Mouse (Mus musculus) c-Kit-positive CD71-positive TER-119-negative erythroid progenitor cells, embryonic 14.5 days (primary cell): ENCODE measurements around the gene 1700028J19Rik.

Source experiments
- DNase-seq: peaks from one replicate; pipeline ENCODE4 v3.0.0-alpha.2; 2013; ENCODE audit warnings: low read depth

Gene 1700028J19Rik

GRCm38 (mm10) chr7:44246055-44246983, at the start of gene 1700028J19Rik, which contains the start of gene 2410002F23Rik:
1700028J19Rik (minus strand) TSS chr7:44246695.
2410002F23Rik (plus strand) TSS chr7:44246722.
- DNase-seq, result peak; percentile 68

- DNase-seq, result no peak
These were observed 44.9 kb upstream of the 1700028J19Rik start for GRCm38 (mm10) chr7:44291418-44291817.

GRCm38 (mm10) chr7:44290986-44291385, 44.5 kb upstream of the 1700028J19Rik start:
- DNase-seq, result no peak

GRCm38 (mm10) chr7:44287760-44288159, 41.3 kb upstream of the 1700028J19Rik start:
- no peak for DNase-seq

GRCm38 (mm10) chr7:44281586-44281985, 35.1 kb upstream of the 1700028J19Rik start:
- DNase-seq, result no peak

- no peak for DNase-seq
These were observed 34.5 kb upstream of the 1700028J19Rik start for GRCm38 (mm10) chr7:44280959-44281358.

GRCm38 (mm10) chr7:44277250-44277622, 30.7 kb upstream of the 1700028J19Rik start:
- DNase-seq, result no peak

DNA sequence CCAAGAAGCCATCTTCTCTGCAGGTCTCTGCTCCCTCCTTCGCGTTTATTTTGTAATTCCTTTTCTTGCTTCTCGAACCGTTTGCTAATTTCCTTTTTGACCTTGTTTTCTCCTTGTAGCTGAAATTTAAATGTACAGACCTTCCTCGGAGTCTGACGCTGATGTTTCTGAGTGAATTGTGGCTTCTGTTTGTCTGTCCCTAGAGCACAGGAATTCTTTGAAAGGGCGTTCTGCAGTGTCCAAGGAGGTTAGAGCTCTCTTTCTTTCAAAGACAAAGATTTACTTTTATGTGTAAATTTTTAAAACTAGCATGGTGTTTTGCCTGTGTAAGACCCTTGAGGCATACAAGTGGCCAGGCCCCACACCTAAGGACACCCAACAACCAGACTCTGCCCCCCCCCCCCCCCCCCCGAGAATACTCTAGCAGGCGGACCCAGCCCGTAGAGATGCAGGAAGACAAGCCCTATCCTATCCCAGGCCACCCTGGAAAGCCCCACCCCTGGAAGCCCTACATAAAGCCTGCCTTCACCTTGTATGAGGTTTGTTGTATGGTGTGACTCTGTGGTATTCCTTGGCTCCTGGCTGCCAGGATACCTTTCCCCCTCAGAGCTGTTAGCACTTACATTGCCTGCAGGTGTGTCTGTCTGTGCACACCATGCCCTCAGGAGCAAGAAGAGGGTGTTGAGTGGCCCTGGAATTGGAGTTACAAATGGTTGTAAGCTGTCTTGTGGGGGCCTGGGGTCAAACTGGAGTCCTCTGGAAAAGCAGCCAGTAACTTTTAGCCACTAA, 30.2 kb upstream of the 1700028J19Rik start:
- DNase-seq, result no peak

DNA sequence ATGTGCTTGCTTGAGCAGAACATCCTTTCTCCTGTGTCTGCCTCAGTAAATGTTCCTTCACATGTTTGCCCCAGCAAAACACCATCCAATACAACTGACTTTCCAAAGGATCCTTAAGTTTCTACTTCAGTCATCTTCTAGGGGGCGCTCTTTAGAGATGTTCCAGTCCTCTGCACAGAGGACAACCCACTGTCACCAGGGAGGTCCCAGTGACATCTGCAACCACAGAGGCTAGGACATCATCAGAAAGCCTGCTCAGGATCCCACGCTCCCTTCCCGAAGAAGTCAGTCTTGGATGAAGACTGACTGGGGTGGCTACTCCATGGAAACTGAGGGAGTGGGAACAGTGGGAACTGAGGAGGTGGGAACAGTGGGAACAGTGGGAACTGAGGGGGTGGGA, 29.1 kb upstream of the 1700028J19Rik start:
- no peak for DNase-seq

DNA sequence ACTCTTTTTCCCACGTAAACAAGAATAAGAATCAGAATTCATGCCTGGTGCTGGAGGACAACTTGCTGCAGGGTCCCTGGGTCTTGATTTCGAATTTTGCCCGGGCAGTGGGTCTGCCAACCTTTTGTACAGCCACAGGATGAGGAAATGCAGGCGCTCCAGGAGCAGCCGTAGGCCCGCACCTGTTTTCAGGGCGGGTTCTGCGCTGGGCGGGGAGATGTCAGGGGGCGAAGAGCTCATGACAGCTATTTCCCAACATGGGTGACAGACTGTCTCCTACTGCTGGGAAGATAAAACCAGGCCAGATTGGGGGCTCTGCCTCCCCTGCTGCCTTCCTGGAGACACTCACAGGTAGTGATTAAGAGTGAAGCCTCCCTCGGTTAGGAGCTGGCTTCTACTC, 27.6 kb upstream of the 1700028J19Rik start:
- no peak for DNase-seq

DNA sequence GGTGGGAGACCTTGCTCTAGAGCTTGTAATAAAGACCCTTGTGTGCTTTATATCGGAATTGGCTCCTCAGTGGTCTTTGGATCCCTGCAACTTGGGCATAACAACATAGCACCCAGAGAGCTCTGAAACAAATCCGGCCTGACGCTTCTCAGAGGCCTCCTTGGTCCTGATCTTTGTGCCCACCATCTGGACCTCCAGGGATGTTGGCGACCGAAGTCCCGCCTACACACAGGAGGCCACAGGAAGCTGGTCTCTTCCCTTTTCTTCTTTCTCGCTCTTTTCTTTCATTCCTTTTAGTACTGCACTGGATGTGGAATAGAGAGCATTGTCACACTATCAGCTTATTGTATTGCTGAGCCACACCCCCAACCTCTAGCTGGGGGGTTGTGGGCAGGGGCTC, 27.0 kb upstream of the 1700028J19Rik start:
- DNase-seq, result no peak

DNA sequence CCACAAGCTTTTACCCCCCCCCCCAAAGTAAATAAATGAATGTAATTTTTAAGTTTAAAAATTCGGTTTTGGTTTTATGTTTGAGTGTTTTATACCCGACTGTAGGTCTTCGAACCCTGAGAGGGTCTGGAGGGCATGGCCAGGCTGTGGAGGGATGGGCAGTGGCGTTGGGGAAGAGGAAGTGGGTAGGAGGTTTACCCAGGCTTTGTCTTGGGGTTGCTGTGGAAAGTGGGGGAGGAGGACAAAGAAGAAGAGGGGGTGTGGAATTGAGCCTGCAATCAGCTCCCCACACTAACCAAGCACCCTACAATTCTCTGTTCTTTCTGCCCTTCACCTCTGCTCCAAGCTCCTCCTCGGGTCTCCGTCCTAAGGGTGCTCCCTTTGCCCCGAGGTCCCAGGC, 26.1 kb upstream of the 1700028J19Rik start:
- DNase-seq, result no peak

GRCm38 (mm10) chr7:44271309-44271708, 24.8 kb upstream of the 1700028J19Rik start:
- no peak for DNase-seq

GRCm38 (mm10) chr7:44269397-44269796, 22.9 kb upstream of the 1700028J19Rik start:
- DNase-seq, result no peak

DNA sequence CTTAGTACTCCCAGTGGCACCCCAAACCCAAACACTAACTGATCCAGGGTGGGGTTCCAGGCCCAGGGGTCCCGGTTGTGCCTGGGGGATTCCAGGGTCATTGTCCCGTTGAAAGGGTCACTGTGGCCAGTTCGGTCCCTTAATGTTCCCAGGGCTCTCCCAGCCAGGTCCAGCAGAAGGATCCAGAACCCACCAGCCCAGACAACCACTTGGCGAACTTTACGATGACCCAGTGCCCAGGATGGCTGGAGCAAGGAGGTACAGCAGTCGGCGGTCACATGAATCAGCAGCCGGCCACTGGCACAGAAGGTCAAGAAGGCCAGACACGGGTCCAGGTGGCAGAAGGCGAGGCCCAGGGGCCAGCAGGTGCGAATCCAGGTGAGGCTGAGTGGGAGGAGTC, 21.6 kb upstream of the 1700028J19Rik start:
- no peak for DNase-seq

DNA sequence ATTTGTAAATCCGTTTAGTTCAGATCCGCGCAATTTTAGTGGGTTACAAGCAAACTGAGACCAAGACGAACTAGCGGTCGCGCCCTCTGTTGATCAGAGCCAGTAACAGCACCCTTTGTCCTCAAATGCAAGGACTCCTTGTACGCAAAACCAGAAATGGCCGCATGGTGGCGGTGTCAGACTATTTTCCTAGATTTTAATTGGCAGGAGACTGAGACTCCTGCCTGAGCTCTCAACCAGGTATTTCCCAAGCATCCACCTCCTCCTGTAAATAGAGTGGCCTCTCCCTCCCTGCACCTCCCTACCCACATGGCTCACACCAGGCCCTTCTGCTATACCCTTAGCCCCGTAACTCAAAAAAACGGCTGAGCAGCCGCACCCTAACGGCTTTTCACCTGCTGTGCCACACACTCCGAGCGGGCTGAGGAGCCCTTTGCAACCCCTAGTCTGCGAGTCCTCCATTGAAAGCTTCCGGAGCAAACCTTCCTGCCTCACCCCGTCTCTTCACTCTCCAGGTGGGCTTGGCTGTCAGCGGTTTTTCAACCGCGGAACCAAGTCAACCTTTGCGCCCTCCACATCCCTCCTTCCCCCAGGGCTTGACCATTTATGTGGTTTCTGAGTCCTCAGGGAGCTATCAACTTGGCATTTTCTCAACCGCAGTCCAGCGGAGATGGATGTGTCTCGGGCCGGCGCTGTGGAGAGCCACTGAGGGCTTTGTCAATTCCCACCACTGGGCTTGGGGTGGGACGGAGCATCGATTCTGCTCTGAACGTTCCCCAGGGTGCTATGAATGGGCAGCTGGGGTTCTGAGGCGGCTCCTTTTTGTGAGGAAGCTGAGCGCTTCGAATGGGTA, 16.5 kb upstream of the 1700028J19Rik start:
- peak; percentile 88 for DNase-seq

GRCm38 (mm10) chr7:44261147-44261546, 14.7 kb upstream of the 1700028J19Rik start, which contains the start of gene Gm15517:
Gm15517 (plus strand) TSS chr7:44261447.
- no peak for DNase-seq

- no peak for DNase-seq
These were observed 13.9 kb upstream of the 1700028J19Rik start for GRCm38 (mm10) chr7:44260410-44260809.

GRCm38 (mm10) chr7:44257278-44257677, 10.8 kb upstream of the 1700028J19Rik start, which contains the start of gene Acp4:
Acp4 (minus strand) TSS chr7:44257378.
- no peak for DNase-seq

GRCm38 (mm10) chr7:44254930-44255329, 8.4 kb upstream of the 1700028J19Rik start:
- DNase-seq, result no peak

DNA sequence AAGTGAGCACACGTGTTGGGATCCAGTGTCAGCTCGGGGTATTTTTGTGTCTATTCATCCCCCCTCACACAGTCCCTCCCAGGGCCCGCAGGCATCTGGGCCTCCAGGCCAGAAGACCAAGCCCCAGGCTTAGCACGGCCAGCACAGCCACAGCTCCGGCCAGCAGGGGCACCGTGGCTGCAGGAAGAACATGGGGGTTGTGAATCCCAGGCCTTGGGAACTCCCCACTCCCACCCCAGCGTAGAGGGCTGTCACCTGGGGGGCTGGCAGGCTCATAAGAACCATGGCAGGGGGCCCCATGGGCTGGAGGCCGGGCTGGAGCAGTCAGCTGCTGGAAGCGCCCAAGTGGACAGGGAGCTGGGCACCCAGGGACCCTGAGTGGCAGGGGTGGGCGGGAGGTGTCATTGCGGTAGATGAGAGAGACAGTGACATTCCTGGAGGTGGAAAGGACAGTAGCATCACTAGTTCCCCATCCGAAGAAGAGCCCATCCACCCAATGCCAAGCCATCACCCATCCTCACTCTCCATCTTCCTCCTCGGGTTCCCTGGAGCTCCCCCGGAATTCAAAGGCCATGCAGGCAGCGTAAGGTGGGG, 6.6 kb upstream of the 1700028J19Rik start:
- no peak for DNase-seq
